Comparison of ENCODE assay signal across 14 mouse cellular contexts in genomic region chr7:120106356-120106755, GRCm38 (mm10). TPM values are rescaled to one million over a fixed set of nuclear protein-coding genes. Genes with fewer than 3 reads are reported as not detected.
DNase-seq lines count a peak whose midpoint lies in the region.
"Had no signal": no experiment of that assay in that cellular context is flagged by ENCODE, and none has a peak within 500 bp of the region (broad histone marks: within the 10 kb centered on the region; RNA-seq: fewer than 3 reads in every experiment).

No protein-coding gene starts in this region.

- intact Hi-C loops in heart, postnatal 25 days (cut with DNase I): no loop called here

- peak; percentile 88 for DNase-seq in heart, adult 11 months
- DNase-seq in heart, postnatal 25 days (ENCODE audit: low spot score): no peak
- peak; percentile 22 for DNase-seq in kidney, adult 9 months
- DNase-seq in kidney, postnatal 25 days: no peak
- peak; percentile 37 to 48 for DNase-seq in right cerebral cortex, postnatal 10 days (ENCODE audit: low spot score in 2 of 2)
- DNase-seq in right cerebral cortex, postnatal 14 days: no peak
- DNase-seq in cerebellum, postnatal 36 days: peak; percentile 14 to 44
- no peak for DNase-seq in embryo, embryonic 9.5 days (ENCODE audit: extremely low spot score)
- DNase-seq: adrenal gland, postnatal 25 days; embryo, embryonic 11 days; lung, postnatal 4 days; right cerebral cortex, postnatal 4 days; thymus, postnatal 14 days had no signal

RNA-seq across cellular contexts. Expression of gene Tmem159, which starts 4.2 kb away (rescaled TPM):
- 10 to 100 TPM; 19.5 to 23.2 TPM for total RNA-seq in heart, postnatal 25 days (2021)

RNA-seq across cellular contexts. Expression of gene Dnah3, which starts 11.3 kb away (rescaled TPM):
- not detected for total RNA-seq in heart, postnatal 25 days (2021)
- total RNA-seq: adrenal gland, postnatal 25 days; granulocyte monocyte progenitor cell, adult 5-6 weeks had no signal

RNA-seq across cellular contexts. Expression of gene Zp2, which starts 38.7 kb away (rescaled TPM):
- under 1 TPM; 0.34 to 0.49 TPM for total RNA-seq in heart, postnatal 25 days (2021)
- total RNA-seq: granulocyte monocyte progenitor cell, adult 5-6 weeks had no signal

Comparison
In these comparisons a context has a peak if more than half of its experiments do, and no peak if none do; other contexts are left out.
1. DNase-seq: peak in heart, adult 11 months (single experiment), kidney, adult 9 months (single experiment), right cerebral cortex, postnatal 10 days (2 of 2) and cerebellum, postnatal 36 days (2 of 2); none in heart, postnatal 25 days (single experiment), kidney, postnatal 25 days (0 of 2), right cerebral cortex, postnatal 14 days (single experiment) and embryo, embryonic 9.5 days (single experiment).